Mouse (Mus musculus) forebrain, embryonic 15.5 days (tissue): ENCODE data around the gene 1700037H04Rik. TPM values are rescaled to one million over a fixed set of nuclear protein-coding genes. Genes with fewer than 3 reads are reported as not detected.
A peak's percentile ranks its signal among the peaks of the same experiment; 100 is the strongest.

Experiments
- ATAC-seq: fragments of 200-750 bp; cut with Nextera tagmentation; replicated peaks from 2 replicates; pipeline ENCODE4 v1.8.0; 2017; ENCODE audit warnings: mild to moderate bottlenecking, moderate TSS enrichment, moderate library complexity
- H3K27ac ChIP-seq: fragments of 300-500 bp; sonication (generic); replicated peaks from 2 replicates; pipeline ENCODE4 v1.5.1; 2015; ENCODE audit warnings: mild to moderate bottlenecking, inconsistent platforms
- H3K27me3 ChIP-seq: fragments of 300-500 bp; sonication (generic); 2 replicates; pipeline ENCODE4 v1.6.1; 2015; ENCODE audit warnings: inconsistent platforms
- H3K36me3 ChIP-seq: fragments of 300-500 bp; sonication (generic); 2 replicates; pipeline ENCODE4 v1.6.1; 2015; ENCODE audit warnings: mild to moderate bottlenecking, inconsistent platforms
- H3K4me1 ChIP-seq: fragments of 300-500 bp; sonication (generic); 2 replicates; pipeline ENCODE4 v1.6.1; 2015; ENCODE audit warnings: inconsistent platforms
- H3K4me2 ChIP-seq: fragments of 300-500 bp; sonication (generic); replicated peaks from 2 replicates; pipeline ENCODE4 v1.6.1; 2015; ENCODE audit warnings: mild to moderate bottlenecking, inconsistent platforms
- H3K4me3 ChIP-seq: fragments of 300-500 bp; sonication (generic); 2 replicates; pipeline ENCODE4 v1.5.1; 2015; ENCODE audit warnings: mild to moderate bottlenecking, inconsistent platforms
- H3K9ac ChIP-seq: fragments of 300-500 bp; sonication (generic); replicated peaks from 2 replicates; pipeline ENCODE4 v1.6.1; 2015; ENCODE audit warnings: mild to moderate bottlenecking, inconsistent platforms
- H3K9me3 ChIP-seq: fragments of 300-500 bp; sonication (generic); 2 replicates; pipeline ENCODE4 v1.6.1; 2016; ENCODE audit warnings: inconsistent platforms
- WGBS: fragments of 180-500 bp; shearing (Covaris S2); methylation state at CpG from one replicate; pipeline ENCODE4 v1.1.7; 2015; ENCODE audit warnings: mixed read lengths; 5-methylcytosine and 5-hydroxymethylcytosine counted together
- polyA plus RNA-seq: library from polyadenylated mRNA; unstranded; fragments of >200 nt; fragmentation: Nextera tagmentation; extraction: Ambion mirVana; gene quantifications from 2 replicates; pipeline ENCODE4 v1.2.1, GENCODE M21; 2015

1700037H04Rik gene
- polyA plus RNA-seq, 1 experiment from 2014 or later = 88.7 TPM

GRCm38 (mm10) chr2:131175945-131176309 is 16.0 kb upstream of the 1700037H04Rik start:
- H3K27me3 ChIP-seq = peaks cover 4% of the 10 kb centered on the region
- no peak overlapping the region for H3K9ac ChIP-seq
- no peaks in the 10 kb centered on the region for H3K9me3 ChIP-seq
- WGBS = 84% methylated on average over 1 of the region's 1 CpGs
- H3K36me3 ChIP-seq = no peaks in the 10 kb centered on the region
- H3K4me2 ChIP-seq = no peak overlapping the region
- H3K27ac ChIP-seq = no peak overlapping the region
- H3K4me3 ChIP-seq = no peak overlapping the region
- peaks cover 53% of the 10 kb centered on the region for H3K4me1 ChIP-seq
- no peak for ATAC-seq

GRCm38 (mm10) chr2:131175286-131175944 is 15.5 kb upstream of the 1700037H04Rik start:
- Histone ChIP-seq H3K4me3 (no peak overlapping the region), H3K27me3 (peaks cover 4% of the 10 kb centered on the region), H3K4me1 (peaks cover 53% of the 10 kb centered on the region), H3K9ac (no peak overlapping the region), H3K36me3 (no peaks in the 10 kb centered on the region), H3K9me3 (no peaks in the 10 kb centered on the region), H3K27ac (no peak overlapping the region), H3K4me2 (no peak overlapping the region)
- ATAC-seq = no peak
- WGBS = 72% methylated on average over 3 of the region's 3 CpGs

GRCm38 (mm10) chr2:131174700-131175099 is 14.8 kb upstream of the 1700037H04Rik start:
- ATAC-seq = peak; percentile 65
- H3K4me3 ChIP-seq = peak overlapping the region; percentile 42
- peaks cover 4% of the 10 kb centered on the region for H3K27me3 ChIP-seq
- no peaks in the 10 kb centered on the region for H3K36me3 ChIP-seq
- 6% methylated on average over 11 of the region's 11 CpGs for WGBS
- no peaks in the 10 kb centered on the region for H3K9me3 ChIP-seq
- H3K27ac ChIP-seq = no peak overlapping the region
- H3K9ac ChIP-seq = no peak overlapping the region; the same call in 1 of the 2 replicates
- H3K4me2 ChIP-seq = peak overlapping the region; percentile 70
- peaks cover 54% of the 10 kb centered on the region for H3K4me1 ChIP-seq

GRCm38 (mm10) chr2:131172322-131172721 is 12.4 kb upstream of the 1700037H04Rik start:
- peaks cover 40% of the 10 kb centered on the region for H3K4me1 ChIP-seq
- no peak overlapping the region for H3K4me2 ChIP-seq
- H3K27me3 ChIP-seq = peaks cover 4% of the 10 kb centered on the region
- H3K4me3 ChIP-seq = no peak overlapping the region
- no peak overlapping the region for H3K27ac ChIP-seq
- H3K9ac ChIP-seq = no peak overlapping the region
- WGBS = 46% methylated on average over 9 of the region's 9 CpGs
- no peak for ATAC-seq
- H3K36me3 ChIP-seq = no peaks in the 10 kb centered on the region
- no peaks in the 10 kb centered on the region for H3K9me3 ChIP-seq

- no peak overlapping the region for H3K4me3 ChIP-seq
- H3K36me3 ChIP-seq = no peaks in the 10 kb centered on the region
- no peak overlapping the region for H3K4me2 ChIP-seq
- ATAC-seq = no peak
- no peak overlapping the region for H3K27ac ChIP-seq
- peaks cover 4% of the 10 kb centered on the region for H3K27me3 ChIP-seq
- peaks cover 32% of the 10 kb centered on the region for H3K4me1 ChIP-seq
- H3K9ac ChIP-seq = no peak overlapping the region
- H3K9me3 ChIP-seq = no peaks in the 10 kb centered on the region
- WGBS = 10% methylated on average over 43 of the region's 43 CpGs
Measured at GRCm38 (mm10) chr2:131171401-131172104, 11.7 kb upstream of the 1700037H04Rik start.

- Histone ChIP-seq H3K27me3 (peaks cover 4% of the 10 kb centered on the region), H3K9me3 (no peaks in the 10 kb centered on the region), H3K4me1 (peaks cover 26% of the 10 kb centered on the region), H3K27ac (no peak overlapping the region), H3K36me3 (no peaks in the 10 kb centered on the region), H3K4me2 (no peak overlapping the region), H3K4me3 (no peak overlapping the region), H3K9ac (no peak overlapping the region)
- no peak for ATAC-seq
- 23% methylated on average over 9 of the region's 9 CpGs for WGBS
Measured at GRCm38 (mm10) chr2:131170936-131171335, 11.1 kb upstream of the 1700037H04Rik start.

GRCm38 (mm10) chr2:131168914-131169313 is 9.0 kb upstream of the 1700037H04Rik start:
- H3K4me2 ChIP-seq = no peak overlapping the region
- H3K9me3 ChIP-seq = no peaks in the 10 kb centered on the region
- H3K4me3 ChIP-seq = no peak overlapping the region
- H3K4me1 ChIP-seq = peaks cover 10% of the 10 kb centered on the region
- H3K36me3 ChIP-seq = no peaks in the 10 kb centered on the region
- no peak overlapping the region for H3K27ac ChIP-seq
- H3K9ac ChIP-seq = no peak overlapping the region
- 0 out of 2 replicates have a peak, but pooled peaks have one; percentile 11 for ATAC-seq
- 53% methylated on average over 1 of the region's 1 CpGs for WGBS
- peaks cover 4% of the 10 kb centered on the region for H3K27me3 ChIP-seq

- Histone ChIP-seq H3K4me2 (no peak overlapping the region), H3K9me3 (no peaks in the 10 kb centered on the region), H3K9ac (no peak overlapping the region), H3K4me3 (no peak overlapping the region), H3K4me1 (0 out of 2 replicates have a peak, but pooled peaks cover 4% of the 10 kb centered on the region), H3K27me3 (peaks cover 4% of the 10 kb centered on the region), H3K27ac (no peak overlapping the region), H3K36me3 (no peaks in the 10 kb centered on the region)
- no peak for ATAC-seq
- WGBS = 86% methylated on average over 6 of the region's 6 CpGs
Measured at GRCm38 (mm10) chr2:131167984-131168383, 8.1 kb upstream of the 1700037H04Rik start.

GRCm38 (mm10) chr2:131166172-131166571 is 6.3 kb upstream of the 1700037H04Rik start:
- Histone ChIP-seq H3K9me3 (no peaks in the 10 kb centered on the region), H3K9ac (no peak overlapping the region), H3K27ac (no peak overlapping the region), H3K27me3 (no peaks in the 10 kb centered on the region), H3K36me3 (no peaks in the 10 kb centered on the region), H3K4me3 (no peak overlapping the region), H3K4me2 (no peak overlapping the region), H3K4me1 (peaks cover 4% of the 10 kb centered on the region; the same call in 1 of the 2 replicates)
- no peak for ATAC-seq
- WGBS = 89% methylated on average over 2 of the region's 2 CpGs

GRCm38 (mm10) chr2:131163924-131164323 is 4.0 kb upstream of the 1700037H04Rik start:
- 73% methylated on average over 7 of the region's 7 CpGs for WGBS
- no peak for ATAC-seq

GRCm38 (mm10) chr2:131160671-131161111 is 810 bp upstream of the 1700037H04Rik start:
- Histone ChIP-seq H3K36me3 (no peaks in the 10 kb centered on the region), H3K27ac (peak overlapping the region; percentile 94), H3K9ac (peak overlapping the region; percentile 60), H3K27me3 (no peaks in the 10 kb centered on the region), H3K4me3 (peak overlapping the region; percentile 70), H3K9me3 (no peaks in the 10 kb centered on the region), H3K4me1 (peaks cover 30% of the 10 kb centered on the region), H3K4me2 (peak overlapping the region; percentile 60)
- under 1% methylated on average over 17 of the region's 17 CpGs for WGBS
- no peak for ATAC-seq

More at GRCm38 (mm10) chr2:131163924-131164323, 4.0 kb upstream of the 1700037H04Rik start:
- H3K4me3 ChIP-seq = no peak overlapping the region
- H3K9ac ChIP-seq = no peak overlapping the region
- H3K36me3 ChIP-seq = no peaks in the 10 kb centered on the region
- H3K4me1 ChIP-seq = peaks cover 10% of the 10 kb centered on the region
- H3K27ac ChIP-seq = no peak overlapping the region
- no peak overlapping the region for H3K4me2 ChIP-seq
- H3K9me3 ChIP-seq = no peaks in the 10 kb centered on the region
- no peaks in the 10 kb centered on the region for H3K27me3 ChIP-seq

- under 1% methylated on average over 18 of the region's 18 CpGs for WGBS
- no peaks in the 10 kb centered on the region for H3K36me3 ChIP-seq
- peak overlapping the region; percentile 70 for H3K4me3 ChIP-seq
- peak; percentile 80 for ATAC-seq
- peaks cover 30% of the 10 kb centered on the region for H3K4me1 ChIP-seq
- H3K27ac ChIP-seq = peak overlapping the region; percentile 94
- peak overlapping the region; percentile 78 for H3K9ac ChIP-seq
- no peaks in the 10 kb centered on the region for H3K9me3 ChIP-seq
- H3K4me2 ChIP-seq = peak overlapping the region; percentile 60
- no peaks in the 10 kb centered on the region for H3K27me3 ChIP-seq
Measured at GRCm38 (mm10) chr2:131159491-131159910, 380 bp downstream of the 1700037H04Rik start.
